Mouse (Mus musculus) liver, embryonic 13.5 days (tissue): ENCODE measurements around the gene H2afx. TPM values are rescaled to one million over a fixed set of nuclear protein-coding genes. Genes with fewer than 3 reads are reported as not detected.
"Not testable (repeated sequence)": the region's sequence is repeated elsewhere in the genome, so short reads cannot be mapped to it uniquely, and the experiment has no call there.

Experiments used
- ATAC-seq: fragments of 200-750 bp; cut with Nextera tagmentation; 2 replicates; pipeline ENCODE4 v1.8.0; 2017; ENCODE audit warnings: low read depth, mild to moderate bottlenecking, moderate number of reproducible peaks, moderate library complexity
- DNase-seq: peaks from one replicate; pipeline ENCODE4 v3.0.0; 2022
- H3K27ac ChIP-seq: fragments of 300-500 bp; sonication (generic); 2 replicates; pipeline ENCODE4 v1.5.1; 2015; ENCODE audit warnings: moderate library complexity, mild to moderate bottlenecking, inconsistent platforms
- H3K27me3 ChIP-seq: fragments of 300-500 bp; sonication (generic); 2 replicates; pipeline ENCODE4 v1.6.1; 2015; ENCODE audit warnings: mild to moderate bottlenecking, inconsistent platforms
- H3K36me3 ChIP-seq: fragments of 300-500 bp; sonication (generic); 2 replicates; pipeline ENCODE4 v1.6.1; 2015; ENCODE audit warnings: mild to moderate bottlenecking, inconsistent platforms
- H3K4me1 ChIP-seq: fragments of 300-500 bp; sonication (generic); replicated peaks from 2 replicates; pipeline ENCODE4 v1.6.1; 2015; ENCODE audit warnings: inconsistent platforms
- H3K4me2 ChIP-seq: fragments of 300-500 bp; sonication (generic); 2 replicates; pipeline ENCODE4 v1.6.1; 2015; ENCODE audit warnings: inconsistent platforms, mild to moderate bottlenecking, moderate library complexity
- H3K4me3 ChIP-seq: fragments of 300-500 bp; sonication (generic); replicated peaks from 2 replicates; pipeline ENCODE4 v1.5.1; 2015; ENCODE audit warnings: mild to moderate bottlenecking, inconsistent platforms
- H3K9ac ChIP-seq: fragments of 300-500 bp; sonication (generic); 2 replicates; pipeline ENCODE4 v1.6.1; 2015; ENCODE audit warnings: mild to moderate bottlenecking, inconsistent platforms
- H3K9me3 ChIP-seq: fragments of 300-500 bp; sonication (generic); replicated peaks from 2 replicates; pipeline ENCODE4 v1.6.1; 2016; ENCODE audit warnings: inconsistent platforms
- WGBS: fragments of 180-500 bp; shearing (Covaris S2); methylation state at CpG from one replicate; pipeline ENCODE4 v1.1.7; 2015; ENCODE audit not compliant: insufficient replicate concordance; 5-methylcytosine and 5-hydroxymethylcytosine counted together
- polyA plus RNA-seq: library from polyadenylated mRNA; unstranded; fragments of >200 nt; fragmentation: Nextera tagmentation; extraction: Ambion mirVana; gene quantifications from 2 replicates; pipeline ENCODE4 v1.2.1, GENCODE M21; 2015

H2afx gene
- polyA plus RNA-seq, 1 experiment from 2014 or later = 210 TPM

DNA sequence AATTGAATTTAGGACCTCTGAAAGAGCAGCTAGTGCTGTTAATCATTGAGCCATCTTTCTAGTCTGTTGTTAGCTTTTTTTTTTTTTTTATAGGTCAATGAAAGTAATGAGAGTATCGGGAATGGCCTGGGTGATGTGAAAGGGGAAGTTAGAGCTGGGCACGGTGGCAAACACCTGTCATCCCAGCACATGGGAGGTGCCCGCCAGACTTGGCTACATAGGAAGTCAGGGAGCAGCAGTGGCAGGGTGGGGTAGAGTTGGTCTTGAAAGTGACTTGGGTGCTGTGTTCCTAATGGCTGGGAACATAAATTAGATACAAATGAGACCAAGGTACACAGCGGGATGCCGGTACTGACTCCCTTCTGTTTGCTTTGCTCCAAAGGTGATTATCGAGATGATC is 3.8 kb upstream of the H2afx start:
- H3K36me3 ChIP-seq = peaks cover 65% of the 10 kb centered on the region
- 0 out of 2 replicates have a peak overlapping the region, but pooled peaks have one; percentile 8 for H3K27ac ChIP-seq
- WGBS = 85% methylated on average over 6 of the region's 6 CpGs
- no peak overlapping the region for H3K4me3 ChIP-seq
- ATAC-seq (no peak), DNase-seq (no peak)
- peaks cover 47% of the 10 kb centered on the region for H3K4me1 ChIP-seq
- H3K4me2 ChIP-seq = no peak overlapping the region
- H3K9ac ChIP-seq = peak overlapping the region; percentile 23; the same call in 1 of the 2 replicates
- H3K9me3 ChIP-seq = no peaks in the 10 kb centered on the region
- H3K27me3 ChIP-seq = no peaks in the 10 kb centered on the region

DNA sequence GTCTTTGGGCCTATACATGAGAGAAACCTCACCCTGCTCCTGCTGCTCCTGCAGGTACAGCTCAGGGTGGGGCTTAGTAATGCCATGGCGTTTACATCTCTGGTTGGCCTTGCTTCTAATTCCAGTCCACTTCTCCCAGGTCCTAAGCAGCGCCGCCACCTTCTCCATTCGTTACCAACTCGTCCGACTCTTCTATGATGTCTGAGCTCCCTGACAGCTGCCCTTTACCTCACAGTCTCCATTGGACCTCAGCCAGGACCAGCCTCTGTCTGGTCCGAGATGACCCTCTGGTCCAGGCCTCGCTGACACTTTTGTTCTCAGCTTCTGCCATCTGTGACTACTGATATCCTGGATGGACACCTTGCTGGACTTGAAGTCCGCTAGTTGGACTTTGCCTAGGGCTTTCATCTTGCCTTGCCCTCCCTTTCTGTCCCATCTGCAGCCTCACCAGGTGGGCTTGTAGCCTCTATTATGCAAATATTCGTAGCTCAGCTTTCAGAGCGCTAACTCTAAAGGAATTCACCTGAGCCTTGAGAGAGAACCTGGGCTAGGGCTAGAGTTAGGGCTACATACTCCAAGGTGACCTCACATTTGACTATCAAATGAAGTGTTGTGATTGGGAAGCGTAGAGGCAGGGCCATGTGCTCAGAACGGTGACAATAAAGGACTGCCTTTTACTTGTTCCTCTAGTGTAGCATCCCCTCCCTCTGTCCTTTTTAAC is 1.4 kb upstream of the H2afx start:
- WGBS = 92% methylated on average over 13 of the region's 13 CpGs
- H3K4me1 ChIP-seq = peaks cover 46% of the 10 kb centered on the region
- peak overlapping the region; percentile 91 for H3K27ac ChIP-seq
- H3K4me3 ChIP-seq = peak overlapping the region; percentile 50
- peak overlapping the region; percentile 66 for H3K4me2 ChIP-seq
- H3K9ac ChIP-seq = peak overlapping the region; percentile 72
- DNase-seq (no peak), ATAC-seq (no peak)
- no peaks in the 10 kb centered on the region for H3K9me3 ChIP-seq
- no peaks in the 10 kb centered on the region for H3K27me3 ChIP-seq
- peaks cover 86% of the 10 kb centered on the region for H3K36me3 ChIP-seq

DNA sequence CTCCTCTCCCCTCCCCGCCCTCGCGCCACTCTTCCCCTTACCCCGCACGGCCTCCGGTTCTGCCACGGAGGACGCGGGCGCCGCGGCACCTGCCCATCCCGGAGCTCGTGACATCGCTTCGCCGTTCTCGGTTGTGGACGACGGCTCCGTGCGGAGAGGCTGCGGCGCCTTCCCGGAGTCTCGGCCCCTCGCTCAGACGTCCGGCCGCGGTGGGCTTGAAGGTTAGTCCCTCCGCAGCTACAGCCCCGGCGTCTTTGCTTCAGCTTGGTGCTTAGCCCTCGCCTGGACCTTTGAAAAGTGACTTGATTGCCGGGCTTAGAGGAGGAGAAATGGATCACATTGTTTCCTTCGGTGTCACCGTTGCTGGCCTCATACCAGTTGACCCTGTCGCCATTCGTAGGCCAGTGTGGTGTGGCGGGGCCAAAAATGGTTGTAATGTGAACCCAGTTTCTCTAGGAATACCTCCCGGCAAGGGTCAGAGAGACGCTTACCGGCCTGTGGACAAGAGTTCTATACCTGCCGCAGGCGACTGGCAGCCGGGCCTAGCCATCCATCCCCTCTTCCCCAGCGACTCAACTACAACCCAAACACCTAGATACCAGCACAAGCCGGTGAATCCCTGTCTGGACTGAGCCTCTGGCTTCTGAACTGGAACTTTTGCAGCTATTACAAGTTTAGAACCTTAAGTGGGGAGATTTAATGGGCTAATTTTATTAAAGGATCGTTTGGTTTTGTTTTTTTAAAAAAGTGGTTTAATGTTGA is 1.0 kb downstream of the H2afx start:
- Histone ChIP-seq H3K4me1 (peaks cover 52% of the 10 kb centered on the region), H3K27me3 (no peaks in the 10 kb centered on the region), H3K4me2 (peak overlapping the region; percentile 78), H3K9ac (peak overlapping the region; percentile 97), H3K36me3 (peaks cover 88% of the 10 kb centered on the region), H3K4me3 (peak overlapping the region; percentile 80), H3K27ac (peak overlapping the region; percentile 99), H3K9me3 (no peaks in the 10 kb centered on the region)
- DNase-seq (peak; percentile 63), ATAC-seq (peak; percentile 16)
- WGBS = 0% methylated on average over 50 of the region's 50 CpGs

DNA sequence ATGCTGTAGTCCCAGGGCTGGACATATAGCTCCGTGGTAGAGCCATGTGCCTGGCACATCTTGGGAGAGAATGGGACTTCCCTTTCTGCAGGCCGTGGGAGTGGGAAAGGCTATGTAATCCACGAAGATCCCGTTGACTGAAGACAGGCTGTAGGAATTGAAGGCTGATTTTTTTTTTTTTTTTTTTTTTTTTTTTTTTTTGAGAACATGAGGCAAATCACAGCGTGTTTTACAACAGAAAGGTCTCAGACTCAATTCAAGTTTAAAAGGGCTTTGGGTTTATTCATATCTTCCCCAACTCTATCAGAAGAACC is 1.6 kb downstream of the H2afx start:
- DNase-seq = no peak
- H3K9me3 ChIP-seq = no peaks in the 10 kb centered on the region
- ATAC-seq = no peak
- peaks cover 88% of the 10 kb centered on the region for H3K36me3 ChIP-seq
- H3K4me3 ChIP-seq = peak overlapping the region; percentile 80
- peak overlapping the region; percentile 78 for H3K4me2 ChIP-seq
- peak overlapping the region; percentile 99 for H3K27ac ChIP-seq
- H3K27me3 ChIP-seq = no peaks in the 10 kb centered on the region
- peaks cover 49% of the 10 kb centered on the region for H3K4me1 ChIP-seq
- WGBS = under 1% methylated on average over 5 of the region's 5 CpGs
- peak overlapping the region; percentile 97 for H3K9ac ChIP-seq

DNA sequence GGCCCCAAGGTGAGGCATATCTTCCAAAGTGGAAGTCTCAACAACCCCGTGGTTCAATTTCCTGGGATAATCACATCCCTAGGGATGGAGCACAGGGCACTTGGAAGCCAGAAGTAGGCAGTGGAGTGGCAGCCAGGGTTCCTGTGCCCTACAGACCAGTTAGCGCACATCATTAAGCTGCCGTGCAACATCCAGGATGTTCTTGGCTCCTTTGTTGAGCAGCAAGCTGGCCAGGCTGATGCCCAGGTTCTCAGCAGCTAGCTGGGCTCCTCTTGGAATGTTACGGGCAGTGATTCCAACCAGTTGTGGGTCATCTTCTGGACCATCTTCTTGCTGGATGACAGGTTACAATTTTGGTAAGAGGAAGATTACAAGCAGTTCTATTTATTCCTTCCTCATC is 2.0 kb downstream of the H2afx start:
- ATAC-seq, H3K9me3 ChIP-seq, H3K27me3 ChIP-seq, DNase-seq: not testable (repeated sequence)
- Histone ChIP-seq H3K4me2 (peak overlapping the region; percentile 78), H3K27ac (peak overlapping the region; percentile 99), H3K4me3 (peak overlapping the region; percentile 80), H3K9ac (peak overlapping the region; percentile 97), H3K4me1 (peaks cover 49% of the 10 kb centered on the region), H3K36me3 (peaks cover 88% of the 10 kb centered on the region)
- WGBS = 28% methylated on average over 4 of the region's 4 CpGs

DNA sequence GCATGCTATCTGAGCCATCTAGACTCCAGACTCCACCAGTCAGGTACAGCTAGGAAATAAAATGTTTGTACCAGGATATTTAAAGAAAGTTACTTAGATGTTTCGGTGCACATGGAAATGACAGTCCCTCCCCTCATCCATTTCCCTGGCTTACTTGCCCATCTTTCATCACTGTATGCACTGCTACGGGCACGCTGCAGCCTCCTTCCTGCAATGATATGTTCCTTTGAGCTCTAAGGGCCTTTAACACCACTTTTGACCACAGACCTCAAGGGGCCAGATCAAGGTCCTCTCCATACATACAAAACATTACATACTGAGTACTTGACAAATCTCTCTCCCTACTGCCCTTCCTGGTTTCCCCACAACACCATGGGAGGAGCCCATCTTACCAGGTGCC is 2.5 kb downstream of the H2afx start:
- Histone ChIP-seq H3K4me3 (peak overlapping the region; percentile 80), H3K9ac (peak overlapping the region; percentile 97), H3K9me3 (no peaks in the 10 kb centered on the region), H3K4me2 (peak overlapping the region; percentile 78), H3K27ac (peak overlapping the region; percentile 99), H3K4me1 (peaks cover 49% of the 10 kb centered on the region), H3K36me3 (peaks cover 86% of the 10 kb centered on the region), H3K27me3 (no peaks in the 10 kb centered on the region)
- no peak for DNase-seq
- 49% methylated on average over 3 of the region's 3 CpGs for whole genome bisulfite sequencing
- no peak for ATAC-seq

DNA sequence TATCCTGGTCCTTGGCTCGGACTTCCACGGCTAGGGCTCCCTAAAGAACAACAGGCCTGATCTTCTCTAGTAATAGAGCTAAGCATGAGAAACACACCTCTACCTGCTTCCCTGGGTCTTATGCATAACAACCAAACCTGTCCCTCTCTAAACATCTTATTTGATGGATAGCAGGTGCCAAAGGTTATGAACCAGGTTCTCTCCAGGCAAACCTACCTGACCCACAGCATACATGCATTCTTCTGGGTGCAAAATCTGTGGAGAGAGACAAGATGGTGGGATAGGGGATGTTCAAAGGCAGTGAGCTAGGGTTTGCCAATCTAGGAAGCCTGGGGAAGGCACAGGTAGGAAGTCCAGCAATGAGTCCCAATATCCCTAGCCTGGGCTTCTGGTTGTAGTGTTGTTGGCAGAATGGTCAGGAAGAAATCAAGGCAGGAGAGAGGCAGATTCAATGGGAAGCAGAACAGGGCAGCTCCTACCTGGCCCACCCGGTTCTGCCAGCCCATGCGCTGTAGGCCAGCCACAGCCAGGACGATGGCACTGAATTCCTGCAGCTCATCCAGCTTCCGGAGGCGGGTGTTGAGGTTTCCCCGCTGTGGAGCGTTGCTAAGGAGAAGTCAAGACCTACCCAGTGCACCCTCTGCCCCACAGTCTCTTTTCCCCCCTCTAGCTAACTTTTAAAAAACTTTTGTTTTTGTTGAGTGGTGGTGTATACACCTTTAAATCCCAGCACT is 3.1 kb downstream of the H2afx start:
- Histone ChIP-seq H3K4me1 (peaks cover 51% of the 10 kb centered on the region), H3K9me3 (no peaks in the 10 kb centered on the region), H3K4me2 (peak overlapping the region; percentile 78), H3K9ac (peak overlapping the region; percentile 97), H3K36me3 (peaks cover 80% of the 10 kb centered on the region), H3K27me3 (no peaks in the 10 kb centered on the region), H3K27ac (peak overlapping the region; percentile 99), H3K4me3 (peak overlapping the region; percentile 80)
- WGBS = 67% methylated on average over 9 of the region's 9 CpGs
- no peak for ATAC-seq
- DNase-seq = no peak

DNA sequence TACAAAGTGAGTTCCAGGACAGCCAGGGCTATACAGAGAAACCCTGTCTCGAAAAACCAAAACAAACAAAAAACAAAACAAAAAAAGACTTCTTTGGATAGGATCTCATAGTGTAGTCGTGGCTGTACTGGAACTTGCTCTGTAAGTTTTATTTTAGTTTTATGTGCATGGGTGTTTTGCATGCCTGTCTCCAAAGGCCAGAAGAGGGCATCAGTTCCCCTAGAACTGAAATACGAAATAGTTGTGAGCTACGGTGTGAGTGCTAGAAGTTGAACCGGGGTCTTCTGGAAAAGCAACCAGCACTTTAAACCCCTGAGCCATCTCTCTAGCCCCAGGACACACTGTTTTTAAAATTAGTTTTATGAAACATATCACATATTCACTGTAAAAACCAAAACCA is 4.1 kb downstream of the H2afx start:
- Histone ChIP-seq H3K27ac (peak overlapping the region; percentile 99), H3K4me1 (peaks cover 48% of the 10 kb centered on the region), H3K9ac (peak overlapping the region; percentile 97), H3K4me3 (peak overlapping the region; percentile 80), H3K27me3 (no peaks in the 10 kb centered on the region), H3K36me3 (peaks cover 70% of the 10 kb centered on the region), H3K4me2 (peak overlapping the region; percentile 78), H3K9me3 (no peaks in the 10 kb centered on the region)
- ATAC-seq (no peak), DNase-seq (no peak)
- 71% methylated on average over 5 of the region's 5 CpGs for WGBS

DNA sequence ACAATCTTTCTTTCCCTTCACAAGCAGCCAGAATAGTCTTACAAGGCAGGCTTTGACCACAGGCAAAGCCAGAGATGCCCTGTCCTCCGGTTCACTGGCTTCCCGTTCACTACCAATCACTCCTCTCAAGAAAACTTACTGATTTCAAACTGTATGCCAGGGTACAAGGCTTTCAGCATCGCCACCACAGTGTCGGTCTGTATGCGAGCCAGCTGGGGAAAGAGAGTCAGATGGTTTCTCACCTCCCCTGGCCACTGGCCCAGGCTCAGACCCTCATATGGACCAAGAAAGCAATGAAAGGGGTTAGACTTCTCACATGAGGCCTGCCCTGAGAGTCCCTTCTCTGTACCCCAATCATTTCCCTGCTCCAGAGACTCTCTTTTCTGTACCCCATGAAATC is 7.0 kb downstream of the H2afx start:
- Histone ChIP-seq H3K9ac (peak overlapping the region; percentile 97), H3K27ac (peak overlapping the region; percentile 99), H3K9me3 (no peaks in the 10 kb centered on the region), H3K27me3 (no peaks in the 10 kb centered on the region), H3K4me1 (peaks cover 55% of the 10 kb centered on the region), H3K36me3 (peaks cover 59% of the 10 kb centered on the region), H3K4me3 (peak overlapping the region; percentile 80), H3K4me2 (peak overlapping the region; percentile 78)
- ATAC-seq (no peak), DNase-seq (no peak)
- WGBS = 39% methylated on average over 5 of the region's 5 CpGs

DNA sequence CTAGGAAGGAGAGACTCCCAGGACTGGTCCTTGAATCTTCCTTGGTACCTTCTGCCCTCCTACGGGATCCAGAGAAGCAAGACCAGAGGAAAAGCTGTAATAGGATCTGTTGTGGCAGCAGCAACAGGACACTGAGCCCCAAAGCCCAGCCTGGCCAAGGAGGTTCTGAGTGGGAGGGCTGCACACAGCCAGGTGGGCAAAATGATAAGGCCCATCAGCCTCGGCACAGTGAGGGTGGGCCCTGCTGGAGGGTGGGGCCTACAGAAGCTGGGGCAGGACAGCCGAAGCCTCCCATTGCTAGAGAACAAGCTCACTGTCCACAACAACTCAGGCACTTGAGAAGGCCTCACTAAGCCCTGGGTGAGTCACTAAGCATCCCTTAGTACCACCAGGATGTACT is 7.7 kb downstream of the H2afx start:
- no peaks in the 10 kb centered on the region for H3K9me3 ChIP-seq
- H3K27ac ChIP-seq = peak overlapping the region; percentile 99
- no peaks in the 10 kb centered on the region for H3K27me3 ChIP-seq
- H3K4me2 ChIP-seq = peak overlapping the region; percentile 78
- DNase-seq (peak; percentile 92), ATAC-seq (peak; percentile 83)
- peak overlapping the region; percentile 97 for H3K9ac ChIP-seq
- peak overlapping the region; percentile 80 for H3K4me3 ChIP-seq
- 20% methylated on average over 3 of the region's 3 CpGs for WGBS
- H3K36me3 ChIP-seq = peaks cover 59% of the 10 kb centered on the region
- H3K4me1 ChIP-seq = peaks cover 49% of the 10 kb centered on the region

DNA sequence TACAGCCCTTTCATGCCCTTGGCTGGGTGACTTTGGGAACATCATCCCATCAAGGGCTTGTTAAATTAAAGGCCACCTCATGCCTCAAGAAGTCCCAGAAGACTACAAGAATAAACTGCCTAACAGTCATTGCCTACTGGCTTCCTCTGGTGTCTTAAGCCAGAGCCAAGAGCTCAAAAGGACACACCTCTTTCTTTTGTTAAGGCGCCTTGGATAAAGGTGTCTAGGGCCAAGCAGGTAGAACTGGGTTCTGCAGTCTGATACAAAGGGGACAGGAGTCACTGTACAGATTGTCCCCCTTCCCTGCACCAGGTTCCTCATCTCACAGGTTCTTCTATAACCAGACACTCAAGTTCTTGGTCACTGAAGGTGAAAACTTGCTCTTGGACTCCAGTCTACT is 8.1 kb downstream of the H2afx start:
- peak overlapping the region; percentile 99 for H3K27ac ChIP-seq

More for the DNA sequence above, 8.1 kb downstream of the H2afx start:
- Histone ChIP-seq H3K36me3 (peaks cover 59% of the 10 kb centered on the region), H3K4me1 (peaks cover 44% of the 10 kb centered on the region), H3K4me3 (peak overlapping the region; percentile 80), H3K27me3 (no peaks in the 10 kb centered on the region), H3K9me3 (no peaks in the 10 kb centered on the region), H3K9ac (peak overlapping the region; percentile 97), H3K4me2 (peak overlapping the region; percentile 78)
- DNase-seq (no peak), ATAC-seq (no peak)
- 68% methylated on average over 1 of the region's 1 CpGs for WGBS
